Mouse (Mus musculus): ENCODE results near the gene Pigm. TPM values are rescaled to one million over a fixed set of nuclear protein-coding genes. Genes with fewer than 3 reads are reported as not detected.

The Pigm gene
- polyA plus RNA-seq (2012; rRNA removed), result 4.9 and 5.6 TPM in 2 replicates

- TF ChIP-seq POLR2A (IDR thresholded peaks at IDR 0.05; ENCODE audit: low read depth, low read length) (peak; percentile 31), CTCF (conservative IDR thresholded peaks at IDR 0.05; ENCODE audit: insufficient read depth, insufficient read length, low read depth, low read length) (no peak)
- Histone ChIP-seq H3K27ac (ENCODE audit: insufficient read depth, low read depth, low read length) (peak within 1 kb of the TSS; percentile 87), H3K4me1 (ENCODE audit: control insufficient read depth, insufficient read depth, low read length) (peaks cover 14% of the 10 kb centered on the region; the same call in 1 of the 2 replicates), H3K27me3 (replicated peaks; ENCODE audit: control insufficient read depth, insufficient read depth, low read length) (no peaks in the 10 kb centered on the region), H3K4me3 (ENCODE audit: insufficient read depth, low read depth, low read length) (peak within 1 kb of the TSS; percentile 92), H3K36me3 (ENCODE audit: control insufficient read depth, insufficient read depth, low read length) (no peaks in the 10 kb centered on the region)
- peak; percentile 99 for DNase-seq
- under 1% methylated on average over 39 of the region's 39 CpGs for WGBS
Measured at GRCm38 (mm10) chr1:172376198-172376667, at the start of gene Pigm. Gene Pigm, plus strand, starts transcription at chr1:172376546.

GRCm38 (mm10) chr1:172326684-172327083 is 49.7 kb upstream of the Pigm start:
- Histone ChIP-seq H3K27me3 (replicated peaks; ENCODE audit: control insufficient read depth, insufficient read depth, low read length) (no peaks in the 10 kb centered on the region; the same call in 1 of the 2 replicates), H3K4me1 (ENCODE audit: control insufficient read depth, insufficient read depth, low read length) (no peaks in the 10 kb centered on the region; the same call in 1 of the 2 replicates), H3K27ac (ENCODE audit: insufficient read depth, low read depth, low read length) (no peak overlapping the region), H3K4me3 (ENCODE audit: insufficient read depth, low read depth, low read length) (no peak overlapping the region), H3K36me3 (ENCODE audit: control insufficient read depth, insufficient read depth, low read length) (no peaks in the 10 kb centered on the region)
- TF ChIP-seq CTCF (conservative IDR thresholded peaks at IDR 0.05; ENCODE audit: insufficient read depth, insufficient read length, low read depth, low read length) (no peak), POLR2A (IDR thresholded peaks at IDR 0.05; ENCODE audit: low read depth, low read length) (no peak)
- no peak for DNase-seq
- WGBS, result 53% methylated on average over 11 of the region's 11 CpGs

DNA sequence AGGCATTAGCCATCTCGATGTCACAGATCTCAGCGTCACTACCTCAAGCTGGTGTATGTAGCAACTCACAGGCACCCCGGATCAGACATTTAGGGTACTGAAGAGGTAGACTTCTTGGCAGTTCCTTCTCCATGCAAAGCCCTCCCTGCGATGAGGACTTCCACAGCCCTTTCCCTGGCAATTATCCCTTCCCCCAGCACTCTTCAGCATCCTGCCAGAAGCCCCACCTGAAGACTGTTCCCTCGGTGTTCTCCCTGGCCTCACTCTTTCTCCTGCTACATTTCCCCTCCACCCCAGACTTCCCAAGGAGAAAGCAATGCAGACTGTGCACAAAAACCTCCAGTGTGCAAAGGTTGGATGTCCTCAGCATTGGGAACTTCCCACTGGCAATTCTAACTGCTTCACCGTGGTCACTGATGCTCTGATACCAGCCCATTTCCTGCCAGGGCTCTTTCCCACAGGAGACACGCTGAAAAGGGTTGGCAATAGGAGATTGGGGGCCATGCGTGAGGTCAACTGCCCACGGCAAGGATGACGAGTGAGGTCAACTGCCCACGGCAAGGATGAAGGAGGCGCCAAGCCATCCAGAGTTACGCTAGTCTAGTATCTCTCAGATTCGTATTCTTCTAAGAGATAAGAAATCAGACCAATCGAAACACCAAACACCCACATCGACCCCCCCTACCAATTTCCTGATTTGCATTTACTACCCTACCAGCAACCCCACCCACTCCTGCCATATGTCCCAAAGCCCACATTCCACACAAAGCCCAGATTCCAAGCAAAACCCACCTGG is 48.9 kb upstream of the Pigm start:
- no peak overlapping the region for H3K4me3 ChIP-seq (ENCODE audit: insufficient read depth, low read depth, low read length)
- H3K27ac ChIP-seq (ENCODE audit: insufficient read depth, low read depth, low read length), result no peak overlapping the region
- H3K4me1 ChIP-seq (ENCODE audit: control insufficient read depth, insufficient read depth, low read length), result no peaks in the 10 kb centered on the region; the same call in 1 of the 2 replicates
- WGBS, result 76% methylated on average over 16 of the region's 16 CpGs
- no peak for TF ChIP-seq CTCF (conservative IDR thresholded peaks at IDR 0.05; ENCODE audit: insufficient read depth, insufficient read length, low read depth, low read length)
- no peak for TF ChIP-seq POLR2A (IDR thresholded peaks at IDR 0.05; ENCODE audit: low read depth, low read length)
- no peak for DNase-seq
- H3K27me3 ChIP-seq (replicated peaks; ENCODE audit: control insufficient read depth, insufficient read depth, low read length), result no peaks in the 10 kb centered on the region; the same call in 1 of the 2 replicates
- no peaks in the 10 kb centered on the region for H3K36me3 ChIP-seq (ENCODE audit: control insufficient read depth, insufficient read depth, low read length)

GRCm38 (mm10) chr1:172328041-172328440 is 48.3 kb upstream of the Pigm start:
- H3K4me3 ChIP-seq (ENCODE audit: insufficient read depth, low read depth, low read length), result no peak overlapping the region
- H3K4me1 ChIP-seq (ENCODE audit: control insufficient read depth, insufficient read depth, low read length), result no peaks in the 10 kb centered on the region; the same call in 1 of the 2 replicates
- no peak for TF ChIP-seq CTCF (conservative IDR thresholded peaks at IDR 0.05; ENCODE audit: insufficient read depth, insufficient read length, low read depth, low read length)
- no peak for TF ChIP-seq POLR2A (IDR thresholded peaks at IDR 0.05; ENCODE audit: low read depth, low read length)
- no peaks in the 10 kb centered on the region for H3K36me3 ChIP-seq (ENCODE audit: control insufficient read depth, insufficient read depth, low read length)
- H3K27me3 ChIP-seq (replicated peaks; ENCODE audit: control insufficient read depth, insufficient read depth, low read length), result no peaks in the 10 kb centered on the region; the same call in 1 of the 2 replicates
- 76% methylated on average over 3 of the region's 3 CpGs for WGBS
- DNase-seq, result no peak
- H3K27ac ChIP-seq (ENCODE audit: insufficient read depth, low read depth, low read length), result no peak overlapping the region

- Histone ChIP-seq H3K27ac (ENCODE audit: insufficient read depth, low read depth, low read length) (no peak overlapping the region), H3K4me3 (ENCODE audit: insufficient read depth, low read depth, low read length) (no peak overlapping the region), H3K36me3 (ENCODE audit: control insufficient read depth, insufficient read depth, low read length) (no peaks in the 10 kb centered on the region), H3K27me3 (replicated peaks; ENCODE audit: control insufficient read depth, insufficient read depth, low read length) (no peaks in the 10 kb centered on the region; the same call in 1 of the 2 replicates), H3K4me1 (ENCODE audit: control insufficient read depth, insufficient read depth, low read length) (no peaks in the 10 kb centered on the region; the same call in 1 of the 2 replicates)
- no peak for DNase-seq
- WGBS, result 75% methylated on average over 7 of the region's 7 CpGs
- TF ChIP-seq CTCF (conservative IDR thresholded peaks at IDR 0.05; ENCODE audit: insufficient read depth, insufficient read length, low read depth, low read length) (no peak), POLR2A (IDR thresholded peaks at IDR 0.05; ENCODE audit: low read depth, low read length) (no peak)
Measured at GRCm38 (mm10) chr1:172328461-172328860, 47.9 kb upstream of the Pigm start.

DNA sequence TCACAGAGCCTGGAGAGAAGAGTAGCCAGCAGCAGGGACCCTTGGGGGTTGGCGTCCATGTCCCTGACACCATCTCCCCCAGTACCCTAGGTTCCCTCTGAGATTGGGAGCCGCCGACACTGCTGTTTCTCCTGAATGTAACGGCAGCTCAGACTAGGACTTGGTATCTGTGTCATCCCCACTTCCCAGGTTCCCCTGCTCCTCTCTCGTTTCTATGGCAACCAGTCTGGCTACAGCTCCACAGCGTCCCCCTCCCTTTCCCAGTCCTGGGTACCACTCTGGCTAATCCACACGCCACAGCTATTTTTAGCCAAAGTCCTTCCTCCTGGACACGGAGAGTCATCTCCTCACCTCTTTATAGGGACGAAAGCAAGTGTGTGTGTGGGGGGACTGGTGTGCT is 47.2 kb upstream of the Pigm start, which contains the start of gene Kcnj9:
TSS of gene Kcnj9 (minus strand) at position 188 of the 400 bp plus-strand sequence.
- no peaks in the 10 kb centered on the region; the same call in 1 of the 2 replicates for H3K4me1 ChIP-seq (ENCODE audit: control insufficient read depth, insufficient read depth, low read length)
- no peaks in the 10 kb centered on the region for H3K36me3 ChIP-seq (ENCODE audit: control insufficient read depth, insufficient read depth, low read length)
- no peak for TF ChIP-seq POLR2A (IDR thresholded peaks at IDR 0.05; ENCODE audit: low read depth, low read length)
- TF ChIP-seq CTCF (conservative IDR thresholded peaks at IDR 0.05; ENCODE audit: insufficient read depth, insufficient read length, low read depth, low read length), result no peak
- H3K27ac ChIP-seq (ENCODE audit: insufficient read depth, low read depth, low read length), result no peak within 1 kb of the TSS
- no peak for DNase-seq
- 38% methylated on average over 9 of the region's 9 CpGs for WGBS
- no peak within 1 kb of the TSS for H3K4me3 ChIP-seq (ENCODE audit: insufficient read depth, low read depth, low read length)
- H3K27me3 ChIP-seq (replicated peaks; ENCODE audit: control insufficient read depth, insufficient read depth, low read length), result no peaks in the 10 kb centered on the region; the same call in 1 of the 2 replicates

DNA sequence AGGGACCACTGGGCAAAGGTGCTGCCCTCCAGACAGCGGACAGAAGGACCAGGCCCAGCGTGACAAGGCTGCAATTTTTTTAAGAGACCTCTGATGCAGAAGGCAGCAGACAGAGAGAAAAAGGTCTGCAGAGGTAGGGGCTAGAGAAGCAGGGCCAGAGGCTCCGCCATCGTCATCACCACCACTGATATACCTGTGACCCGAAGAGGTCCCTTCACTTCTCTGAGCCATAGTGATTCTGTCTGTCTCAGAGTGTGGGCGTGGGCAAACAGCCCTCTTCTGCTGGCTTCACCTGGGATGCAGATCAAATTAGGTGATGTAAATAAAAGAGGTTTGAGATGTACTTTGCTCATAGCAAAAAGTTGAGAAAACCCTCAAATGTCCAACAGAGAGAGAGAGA is 46.7 kb upstream of the Pigm start:
- TF ChIP-seq POLR2A (IDR thresholded peaks at IDR 0.05; ENCODE audit: low read depth, low read length) (no peak), CTCF (conservative IDR thresholded peaks at IDR 0.05; ENCODE audit: insufficient read depth, insufficient read length, low read depth, low read length) (no peak)
- DNase-seq, result no peak
- no peaks in the 10 kb centered on the region for H3K36me3 ChIP-seq (ENCODE audit: control insufficient read depth, insufficient read depth, low read length)
- no peaks in the 10 kb centered on the region; the same call in 1 of the 2 replicates for H3K4me1 ChIP-seq (ENCODE audit: control insufficient read depth, insufficient read depth, low read length)
- H3K27ac ChIP-seq (ENCODE audit: insufficient read depth, low read depth, low read length), result no peak overlapping the region
- no peaks in the 10 kb centered on the region; the same call in 1 of the 2 replicates for H3K27me3 ChIP-seq (replicated peaks; ENCODE audit: control insufficient read depth, insufficient read depth, low read length)
- WGBS, result 69% methylated on average over 6 of the region's 6 CpGs
- no peak overlapping the region for H3K4me3 ChIP-seq (ENCODE audit: insufficient read depth, low read depth, low read length)

All from kidney, adult 2 months (tissue).